Mouse (Mus musculus) hindbrain, embryonic 13.5 days (tissue): ENCODE data around the gene Cyp2r1. TPM values are rescaled to one million over a fixed set of nuclear protein-coding genes. Genes with fewer than 3 reads are reported as not detected.

Experiments
- polyA plus RNA-seq: library from polyadenylated mRNA; unstranded; fragments of >200 nt; fragmentation: Nextera tagmentation; extraction: Ambion mirVana; gene quantifications from 2 replicates; pipeline ENCODE4 v1.2.1, GENCODE M21; 2015

Gene Cyp2r1
- polyA plus RNA-seq, 1 experiment from 2014 or later: 1.1 TPM

Other genes with a start within 250 kb of the Cyp2r1 start
- 4.1 and 4.4 TPM in 2 replicates for gene Pde3b, start 147.7 kb downstream of the Cyp2r1 start, polyA plus RNA-seq
- gene Calca, start 73.4 kb upstream of the Cyp2r1 start, polyA plus RNA-seq: 11.6 and 13.8 TPM in 2 replicates
- 1.4 and 1.7 TPM in 2 replicates for gene Calcb, start 155.7 kb upstream of the Cyp2r1 start, polyA plus RNA-seq
- gene Insc, start 180.7 kb upstream of the Cyp2r1 start, polyA plus RNA-seq: 3.4 and 4.0 TPM in 2 replicates